Mouse (Mus musculus) embryonic facial prominence, embryonic 13.5 days (tissue): ENCODE measurements at regions not wholly inside any gene's neighbourhood (a gene's known extent, or its start where the extent isn't known, plus 50 kb on each side); places are given as distances from the start of the nearest gene placed in this dataset.

Source experiments
- ATAC-seq: fragments of 200-750 bp; cut with Nextera tagmentation; 2 replicates; pipeline ENCODE4 v1.8.0; 2017; ENCODE audit warnings: low read depth; ENCODE audit not compliant: insufficient number of reproducible peaks, insufficient read depth, low FRiP score, low TSS enrichment
- H3K27ac ChIP-seq: fragments of 300-500 bp; sonication (generic); 2 replicates; pipeline ENCODE4 v1.5.1; 2015; ENCODE audit warnings: moderate library complexity, mild to moderate bottlenecking, inconsistent platforms
- H3K27me3 ChIP-seq: fragments of 300-500 bp; sonication (generic); 2 replicates; pipeline ENCODE4 v1.6.1; 2015; ENCODE audit warnings: mild to moderate bottlenecking, inconsistent platforms
- H3K36me3 ChIP-seq: fragments of 300-500 bp; sonication (generic); 2 replicates; pipeline ENCODE4 v1.6.1; 2015; ENCODE audit warnings: mild to moderate bottlenecking, inconsistent platforms
- H3K4me1 ChIP-seq: fragments of 300-500 bp; sonication (generic); 2 replicates; pipeline ENCODE4 v1.6.1; 2015; ENCODE audit warnings: inconsistent platforms
- H3K4me2 ChIP-seq: fragments of 300-500 bp; sonication (generic); 2 replicates; pipeline ENCODE4 v1.6.1; 2015; ENCODE audit warnings: moderate library complexity, mild to moderate bottlenecking, inconsistent platforms
- H3K4me3 ChIP-seq: fragments of 300-500 bp; sonication (generic); 2 replicates; pipeline ENCODE4 v1.5.1; 2015; ENCODE audit warnings: mild to moderate bottlenecking, inconsistent platforms
- H3K9ac ChIP-seq: fragments of 300-500 bp; sonication (generic); 2 replicates; pipeline ENCODE4 v1.6.1; 2015; ENCODE audit warnings: mild to moderate bottlenecking, inconsistent platforms
- H3K9me3 ChIP-seq: fragments of 300-500 bp; sonication (generic); 2 replicates; pipeline ENCODE4 v1.6.1; 2016; ENCODE audit warnings: inconsistent platforms
- WGBS: fragments of 180-500 bp; shearing (Covaris S2); methylation state at CpG from one replicate; pipeline ENCODE4 v1.1.7; 2015; ENCODE audit warnings: mixed read lengths; 5-methylcytosine and 5-hydroxymethylcytosine counted together

- WGBS, result 89% methylated on average over 5 of the region's 5 CpGs
- no peak for ATAC-seq
- H3K4me2 ChIP-seq, result no peak overlapping the region
Observed at GRCm38 (mm10) chr10:43702895-43703294, 124.8 kb downstream of the Cd24a start.

GRCm38 (mm10) chr10:43706001-43706988 is 128.2 kb downstream of the Cd24a start:
- no peak overlapping the region for H3K4me2 ChIP-seq
- peaks cover 13% of the 10 kb centered on the region for H3K27me3 ChIP-seq
- no peak overlapping the region for H3K9ac ChIP-seq
- ATAC-seq, result 0 out of 2 replicates have a peak, but pooled peaks have one; percentile 27
- no peaks in the 10 kb centered on the region for H3K36me3 ChIP-seq
- no peak overlapping the region for H3K4me3 ChIP-seq
- 0 out of 2 replicates have a peak, but pooled peaks cover 6% of the 10 kb centered on the region for H3K4me1 ChIP-seq
- no peak overlapping the region for H3K27ac ChIP-seq
- H3K9me3 ChIP-seq, result no peaks in the 10 kb centered on the region
- WGBS, result 66% methylated on average over 17 of the region's 17 CpGs

More at GRCm38 (mm10) chr10:43702895-43703294, 124.8 kb downstream of the Cd24a start:
- H3K9ac ChIP-seq, result no peak overlapping the region
- no peak overlapping the region for H3K4me3 ChIP-seq
- H3K9me3 ChIP-seq, result no peaks in the 10 kb centered on the region
- no peak overlapping the region for H3K27ac ChIP-seq
- H3K4me1 ChIP-seq, result 0 out of 2 replicates have a peak, but pooled peaks cover 3% of the 10 kb centered on the region
- H3K36me3 ChIP-seq, result no peaks in the 10 kb centered on the region
- peaks cover 13% of the 10 kb centered on the region for H3K27me3 ChIP-seq

GRCm38 (mm10) chr10:43707011-43707410 is 128.9 kb downstream of the Cd24a start:
- Histone ChIP-seq H3K9ac (no peak overlapping the region), H3K4me1 (0 out of 2 replicates have a peak, but pooled peaks cover 6% of the 10 kb centered on the region), H3K36me3 (no peaks in the 10 kb centered on the region), H3K4me2 (no peak overlapping the region), H3K27ac (no peak overlapping the region; the same call in 1 of the 2 replicates), H3K9me3 (no peaks in the 10 kb centered on the region), H3K4me3 (no peak overlapping the region), H3K27me3 (peaks cover 13% of the 10 kb centered on the region)
- 74% methylated on average over 5 of the region's 5 CpGs for WGBS
- ATAC-seq, result no peak

- no peak for ATAC-seq
- Histone ChIP-seq H3K27ac (no peak overlapping the region), H3K4me2 (peak overlapping the region; percentile 10), H3K27me3 (peaks cover 13% of the 10 kb centered on the region), H3K36me3 (no peaks in the 10 kb centered on the region), H3K4me3 (no peak overlapping the region), H3K9me3 (no peaks in the 10 kb centered on the region), H3K4me1 (0 out of 2 replicates have a peak, but pooled peaks cover 6% of the 10 kb centered on the region), H3K9ac (no peak overlapping the region)
- 34% methylated on average over 15 of the region's 15 CpGs for WGBS
Observed at GRCm38 (mm10) chr10:43707821-43708373, 129.8 kb downstream of the Cd24a start.

GRCm38 (mm10) chr10:43709278-43710033 is 131.4 kb downstream of the Cd24a start:
- H3K9ac ChIP-seq, result no peak overlapping the region
- H3K4me3 ChIP-seq, result no peak overlapping the region
- ATAC-seq, result no peak
- H3K4me2 ChIP-seq, result no peak overlapping the region
- H3K27ac ChIP-seq, result no peak overlapping the region
- no peaks in the 10 kb centered on the region for H3K9me3 ChIP-seq
- H3K27me3 ChIP-seq, result peaks cover 13% of the 10 kb centered on the region
- 93% methylated on average over 6 of the region's 6 CpGs for WGBS
- H3K4me1 ChIP-seq, result 0 out of 2 replicates have a peak, but pooled peaks cover 6% of the 10 kb centered on the region
- no peaks in the 10 kb centered on the region for H3K36me3 ChIP-seq

- Histone ChIP-seq H3K4me2 (no peak overlapping the region), H3K4me3 (no peak overlapping the region), H3K9ac (no peak overlapping the region), H3K36me3 (no peaks in the 10 kb centered on the region), H3K4me1 (0 out of 2 replicates have a peak, but pooled peaks cover 6% of the 10 kb centered on the region), H3K27ac (no peak overlapping the region), H3K27me3 (peaks cover 13% of the 10 kb centered on the region), H3K9me3 (no peaks in the 10 kb centered on the region)
- 86% methylated on average over 8 of the region's 8 CpGs for WGBS
- no peak for ATAC-seq
Observed at GRCm38 (mm10) chr10:43710186-43710885, 132.3 kb downstream of the Cd24a start.

- H3K4me3 ChIP-seq, result no peak overlapping the region
- no peak overlapping the region for H3K27ac ChIP-seq
- no peaks in the 10 kb centered on the region for H3K9me3 ChIP-seq
- H3K36me3 ChIP-seq, result no peaks in the 10 kb centered on the region
- H3K4me2 ChIP-seq, result no peak overlapping the region
- 0 out of 2 replicates have a peak, but pooled peaks cover 6% of the 10 kb centered on the region for H3K4me1 ChIP-seq
- WGBS, result 92% methylated on average over 2 of the region's 2 CpGs
- H3K9ac ChIP-seq, result no peak overlapping the region
- ATAC-seq, result no peak
- peaks cover 13% of the 10 kb centered on the region for H3K27me3 ChIP-seq
Observed at GRCm38 (mm10) chr10:43710886-43711256, 132.8 kb downstream of the Cd24a start.

GRCm38 (mm10) chr10:43712657-43713056 is 134.6 kb downstream of the Cd24a start:
- no peak for ATAC-seq
- H3K36me3 ChIP-seq, result no peaks in the 10 kb centered on the region
- H3K4me2 ChIP-seq, result no peak overlapping the region
- no peaks in the 10 kb centered on the region for H3K9me3 ChIP-seq
- H3K9ac ChIP-seq, result no peak overlapping the region
- H3K4me3 ChIP-seq, result no peak overlapping the region
- 0 out of 2 replicates have a peak, but pooled peaks cover 2% of the 10 kb centered on the region for H3K4me1 ChIP-seq
- no peaks in the 10 kb centered on the region; the same call in 1 of the 2 replicates for H3K27me3 ChIP-seq
- H3K27ac ChIP-seq, result no peak overlapping the region

- 39% methylated on average over 13 of the region's 13 CpGs for WGBS
- Histone ChIP-seq H3K4me2 (peak overlapping the region; percentile 16; the same call in 1 of the 2 replicates), H3K4me1 (peaks cover 29% of the 10 kb centered on the region), H3K27me3 (peaks cover 12% of the 10 kb centered on the region), H3K9ac (no peak overlapping the region), H3K9me3 (no peaks in the 10 kb centered on the region), H3K27ac (no peak overlapping the region; the same call in 1 of the 2 replicates), H3K4me3 (0 out of 2 replicates have a peak overlapping the region, but pooled peaks have one; percentile 0), H3K36me3 (no peaks in the 10 kb centered on the region)
- ATAC-seq, result no peak
Observed at GRCm38 (mm10) chr10:43718768-43719167, 140.7 kb downstream of the Cd24a start.

- peaks cover 33% of the 10 kb centered on the region for H3K4me1 ChIP-seq
Observed at GRCm38 (mm10) chr10:43721356-43721755, 143.3 kb downstream of the Cd24a start.

More at GRCm38 (mm10) chr10:43721356-43721755, 143.3 kb downstream of the Cd24a start:
- Histone ChIP-seq H3K9ac (no peak overlapping the region), H3K9me3 (no peaks in the 10 kb centered on the region), H3K36me3 (no peaks in the 10 kb centered on the region), H3K27ac (no peak overlapping the region), H3K4me3 (no peak overlapping the region), H3K4me2 (no peak overlapping the region), H3K27me3 (peaks cover 22% of the 10 kb centered on the region)
- WGBS, result 74% methylated on average over 4 of the region's 4 CpGs
- ATAC-seq, result no peak
